Mouse (Mus musculus): ENCODE data around the gene Spsb1. TPM values are rescaled to one million over a fixed set of nuclear protein-coding genes. Genes with fewer than 3 reads are reported as not detected.

Gene Spsb1
- polyA plus RNA-seq, 1 experiment from 2014 or later = 26.5 TPM

GRCm38 (mm10) chr4:149999931-150000555 lies 45.2 kb upstream of the Spsb1 start:
- ATAC-seq = no peak
- peak overlapping the region; percentile 35 for H3K4me3 ChIP-seq (ENCODE audit: low read depth, low read length)
- WGBS = 71% methylated on average over 15 of the region's 15 CpGs
- TF ChIP-seq CTCF (IDR thresholded peaks at IDR 0.05; ENCODE audit: low read depth) = no peak
- H3K9ac ChIP-seq (ENCODE audit: low read depth, low read length) = no peak overlapping the region
- peak overlapping the region; percentile 96 for H3K27ac ChIP-seq (ENCODE audit: low read depth, low read length)
- peak overlapping the region; percentile 69 for H3K4me2 ChIP-seq (replicated peaks; ENCODE audit: low read depth)
- H3K4me1 ChIP-seq (replicated peaks; ENCODE audit: control insufficient read depth, insufficient read depth, low read length) = peaks cover 19% of the 10 kb centered on the region
- H3K9me3 ChIP-seq (ENCODE audit: control insufficient read depth) = no peaks in the 10 kb centered on the region
- no peaks in the 10 kb centered on the region for H3K27me3 ChIP-seq (replicated peaks; ENCODE audit: control insufficient read depth, insufficient read depth, low read length)
- H3K36me3 ChIP-seq (ENCODE audit: control insufficient read depth, insufficient read depth) = peaks cover 12% of the 10 kb centered on the region; the same call in 1 of the 2 replicates

GRCm38 (mm10) chr4:149999510-149999900 lies 44.7 kb upstream of the Spsb1 start:
- peak overlapping the region; percentile 69; the same call in 1 of the 2 replicates for H3K4me2 ChIP-seq (replicated peaks; ENCODE audit: low read depth)
- peaks cover 19% of the 10 kb centered on the region for H3K4me1 ChIP-seq (replicated peaks; ENCODE audit: control insufficient read depth, insufficient read depth, low read length)
- H3K4me3 ChIP-seq (ENCODE audit: low read depth, low read length) = no peak overlapping the region
- no peak for ATAC-seq
- WGBS = 65% methylated on average over 9 of the region's 9 CpGs
- H3K9ac ChIP-seq (ENCODE audit: low read depth, low read length) = no peak overlapping the region
- no peak for TF ChIP-seq CTCF (IDR thresholded peaks at IDR 0.05; ENCODE audit: low read depth)
- H3K36me3 ChIP-seq (ENCODE audit: control insufficient read depth, insufficient read depth) = peaks cover 13% of the 10 kb centered on the region; the same call in 1 of the 2 replicates
- H3K27me3 ChIP-seq (replicated peaks; ENCODE audit: control insufficient read depth, insufficient read depth, low read length) = no peaks in the 10 kb centered on the region
- H3K27ac ChIP-seq (ENCODE audit: low read depth, low read length) = peak overlapping the region; percentile 96
- H3K9me3 ChIP-seq (ENCODE audit: control insufficient read depth) = no peaks in the 10 kb centered on the region

- 0 out of 2 replicates have a peak overlapping the region, but pooled peaks have one; percentile 17 for H3K9ac ChIP-seq (ENCODE audit: low read depth, low read length)
- peaks cover 16% of the 10 kb centered on the region for H3K4me1 ChIP-seq (replicated peaks; ENCODE audit: control insufficient read depth, insufficient read depth, low read length)
- TF ChIP-seq CTCF (IDR thresholded peaks at IDR 0.05; ENCODE audit: low read depth) = no peak
These were observed 44.1 kb upstream of the Spsb1 start for GRCm38 (mm10) chr4:149998786-149999509.

GRCm38 (mm10) chr4:149997999-149998398 lies 43.2 kb upstream of the Spsb1 start:
- H3K9me3 ChIP-seq (ENCODE audit: control insufficient read depth) = no peaks in the 10 kb centered on the region
- WGBS = 44% methylated on average over 10 of the region's 10 CpGs
- no peak for TF ChIP-seq CTCF (IDR thresholded peaks at IDR 0.05; ENCODE audit: low read depth)
- peaks cover 21% of the 10 kb centered on the region for H3K36me3 ChIP-seq (ENCODE audit: control insufficient read depth, insufficient read depth)
- no peak overlapping the region for H3K4me3 ChIP-seq (ENCODE audit: low read depth, low read length)
- no peak overlapping the region for H3K9ac ChIP-seq (ENCODE audit: low read depth, low read length)
- peaks cover 12% of the 10 kb centered on the region for H3K4me1 ChIP-seq (replicated peaks; ENCODE audit: control insufficient read depth, insufficient read depth, low read length)
- no peak overlapping the region for H3K4me2 ChIP-seq (replicated peaks; ENCODE audit: low read depth)
- ATAC-seq = no peak
- peak overlapping the region; percentile 28 for H3K27ac ChIP-seq (ENCODE audit: low read depth, low read length)
- H3K27me3 ChIP-seq (replicated peaks; ENCODE audit: control insufficient read depth, insufficient read depth, low read length) = no peaks in the 10 kb centered on the region

More at GRCm38 (mm10) chr4:149998786-149999509, 44.1 kb upstream of the Spsb1 start:
- Histone ChIP-seq H3K9me3 (ENCODE audit: control insufficient read depth) (no peaks in the 10 kb centered on the region), H3K27me3 (replicated peaks; ENCODE audit: control insufficient read depth, insufficient read depth, low read length) (no peaks in the 10 kb centered on the region), H3K4me3 (ENCODE audit: low read depth, low read length) (no peak overlapping the region), H3K4me2 (replicated peaks; ENCODE audit: low read depth) (0 out of 2 replicates have a peak overlapping the region, but pooled peaks have one; percentile 9), H3K36me3 (ENCODE audit: control insufficient read depth, insufficient read depth) (peaks cover 18% of the 10 kb centered on the region; the same call in 1 of the 2 replicates), H3K27ac (ENCODE audit: low read depth, low read length) (no peak overlapping the region)
- no peak for ATAC-seq
- 86% methylated on average over 14 of the region's 14 CpGs for WGBS

- Histone ChIP-seq H3K9ac (ENCODE audit: low read depth, low read length) (no peak overlapping the region), H3K4me3 (ENCODE audit: low read depth, low read length) (no peak overlapping the region), H3K27ac (ENCODE audit: low read depth, low read length) (peak overlapping the region; percentile 21; the same call in 1 of the 2 replicates), H3K4me2 (replicated peaks; ENCODE audit: low read depth) (no peak overlapping the region), H3K27me3 (replicated peaks; ENCODE audit: control insufficient read depth, insufficient read depth, low read length) (no peaks in the 10 kb centered on the region), H3K36me3 (ENCODE audit: control insufficient read depth, insufficient read depth) (peaks cover 23% of the 10 kb centered on the region), H3K9me3 (ENCODE audit: control insufficient read depth) (no peaks in the 10 kb centered on the region), H3K4me1 (replicated peaks; ENCODE audit: control insufficient read depth, insufficient read depth, low read length) (peaks cover 12% of the 10 kb centered on the region)
- TF ChIP-seq CTCF (IDR thresholded peaks at IDR 0.05; ENCODE audit: low read depth) = no peak
- no peak for ATAC-seq
- WGBS = 62% methylated on average over 7 of the region's 7 CpGs
These were observed 41.6 kb upstream of the Spsb1 start for GRCm38 (mm10) chr4:149996440-149996839.

- Histone ChIP-seq H3K27me3 (replicated peaks; ENCODE audit: control insufficient read depth, insufficient read depth, low read length) (no peaks in the 10 kb centered on the region), H3K36me3 (ENCODE audit: control insufficient read depth, insufficient read depth) (peaks cover 23% of the 10 kb centered on the region), H3K4me1 (replicated peaks; ENCODE audit: control insufficient read depth, insufficient read depth, low read length) (peaks cover 14% of the 10 kb centered on the region), H3K9ac (ENCODE audit: low read depth, low read length) (no peak overlapping the region), H3K9me3 (ENCODE audit: control insufficient read depth) (no peaks in the 10 kb centered on the region), H3K27ac (ENCODE audit: low read depth, low read length) (peak overlapping the region; percentile 21; the same call in 1 of the 2 replicates), H3K4me2 (replicated peaks; ENCODE audit: low read depth) (no peak overlapping the region), H3K4me3 (ENCODE audit: low read depth, low read length) (no peak overlapping the region)
- ATAC-seq = no peak
- no peak for TF ChIP-seq CTCF (IDR thresholded peaks at IDR 0.05; ENCODE audit: low read depth)
- 84% methylated on average over 7 of the region's 7 CpGs for WGBS
These were observed 41.1 kb upstream of the Spsb1 start for GRCm38 (mm10) chr4:149995911-149996310.

All from intestine, postnatal 0 days (tissue).